Mouse (Mus musculus) G1E (cell line): ENCODE measurements around the gene Gm49337. TPM values are rescaled to one million over a fixed set of nuclear protein-coding genes. Genes with fewer than 3 reads are reported as not detected.

Source experiments
- ATAC-seq: 2 replicates; pipeline ENCODE4 v1.8.0; 2016; ENCODE audit warnings: mild to moderate bottlenecking; ENCODE audit not compliant: insufficient number of reproducible peaks, poor library complexity, low FRiP score, severe bottlenecking; ENCODE audit errors: extremely low read depth
- DNase-seq: peaks from one replicate; pipeline ENCODE4 v3.0.0; 2012; ENCODE audit warnings: low spot score
- H3K27me3 ChIP-seq: 2 replicates; pipeline ENCODE4 v1.6.1; 2012; ENCODE audit warnings: mild to moderate bottlenecking, low read length, inconsistent platforms; ENCODE audit not compliant: insufficient read depth
- H3K36me3 ChIP-seq: replicated peaks from 2 replicates; pipeline ENCODE3; 2012; ENCODE audit warnings: mild to moderate bottlenecking, inconsistent platforms
- H3K4me1 ChIP-seq: 2 replicates; pipeline ENCODE4 v1.6.1; 2012; ENCODE audit warnings: low read depth, low read length, inconsistent platforms, mixed read lengths; ENCODE audit not compliant: insufficient read depth
- H3K4me3 ChIP-seq: 2 replicates; pipeline ENCODE4 v1.5.1; 2012; ENCODE audit warnings: low read depth, mild to moderate bottlenecking, inconsistent platforms, low read length, moderate library complexity, mixed read lengths
- H3K9me3 ChIP-seq: replicated peaks from 2 replicates; pipeline ENCODE4 v1.6.1; 2012; ENCODE audit warnings: inconsistent platforms
- CTCF ChIP-seq: IDR thresholded peaks from 2 replicates; pipeline ENCODE4 v1.5.1; 2012; ENCODE audit warnings: low read depth, low read length, inconsistent platforms, mixed read lengths
- GATA1 ChIP-seq: IDR thresholded peaks from 2 replicates; pipeline ENCODE4 v1.6.1; 2012; ENCODE audit warnings: borderline replicate concordance, low read length, inconsistent platforms, mixed read lengths
- GATA2 ChIP-seq: IDR thresholded peaks from 2 replicates; pipeline ENCODE4 v1.6.1; 2012; ENCODE audit warnings: low read depth, low read length, inconsistent platforms, borderline replicate concordance
- POLR2AphosphoS5 ChIP-seq: IDR thresholded peaks from 2 replicates; pipeline ENCODE4 v1.6.1; 2012; ENCODE audit warnings: low read depth, low read length, inconsistent platforms; ENCODE audit not compliant: insufficient replicate concordance
- TAL1 ChIP-seq: conservative IDR thresholded peaks from 2 replicates; pipeline ENCODE4 v1.6.1; 2012; ENCODE audit warnings: low read depth, low read length, inconsistent platforms, mixed read lengths
- polyA plus RNA-seq: library from polyadenylated mRNA; stranded (reverse); fragments of >175 nt; gene quantifications from 2 replicates; pipeline ENCODE4 v1.2.3, GENCODE M21; 2012
- total RNA-seq, 2 experiments: library from RNA; stranded (forward) in 1 of 2; stranded (reverse) in 1 of 2; fragments of 200-1000 nt in 1 of 2; fragments of >200 nt in 1 of 2; fragmentation: Nextera tagmentation in 1 of 2; gene quantifications; 2 replicates each; pipeline ENCODE4 v1.2.3; 2014 to 2017

The Gm49337 gene
- total and polyA plus RNA-seq, 3 experiments: not detected

DNA sequence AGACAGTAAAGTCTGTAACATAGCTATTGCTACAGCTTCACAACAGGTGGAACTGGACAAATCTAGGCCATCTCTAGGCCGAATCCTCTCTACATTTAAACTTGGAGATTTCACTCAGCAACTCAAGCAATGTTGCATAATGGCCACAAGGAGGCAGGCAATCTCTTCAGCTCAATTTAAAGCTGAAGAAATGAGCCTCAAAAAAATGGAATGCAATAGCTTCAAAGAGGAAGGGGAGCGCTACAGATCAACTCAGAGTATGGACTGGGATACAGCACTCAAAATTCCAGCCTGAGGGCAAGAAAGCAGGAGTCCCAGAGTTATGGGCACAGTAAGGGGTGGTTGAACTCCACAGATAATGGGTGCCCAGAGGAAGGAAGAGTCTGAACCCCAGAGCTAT, 38.2 kb upstream of the Gm49337 start:
- H3K27me3 ChIP-seq: no peaks in the 10 kb centered on the region; the same call in 1 of the 2 replicates
- H3K9me3 ChIP-seq: no peaks in the 10 kb centered on the region
- ATAC-seq (no peak), DNase-seq (no peak)
- no peak for TF ChIP-seq TAL1
- TF ChIP-seq CTCF: peak; percentile 75
- H3K4me1 ChIP-seq: peaks cover 47% of the 10 kb centered on the region
- peaks cover 79% of the 10 kb centered on the region for H3K36me3 ChIP-seq
- no peak overlapping the region for H3K4me3 ChIP-seq

DNA sequence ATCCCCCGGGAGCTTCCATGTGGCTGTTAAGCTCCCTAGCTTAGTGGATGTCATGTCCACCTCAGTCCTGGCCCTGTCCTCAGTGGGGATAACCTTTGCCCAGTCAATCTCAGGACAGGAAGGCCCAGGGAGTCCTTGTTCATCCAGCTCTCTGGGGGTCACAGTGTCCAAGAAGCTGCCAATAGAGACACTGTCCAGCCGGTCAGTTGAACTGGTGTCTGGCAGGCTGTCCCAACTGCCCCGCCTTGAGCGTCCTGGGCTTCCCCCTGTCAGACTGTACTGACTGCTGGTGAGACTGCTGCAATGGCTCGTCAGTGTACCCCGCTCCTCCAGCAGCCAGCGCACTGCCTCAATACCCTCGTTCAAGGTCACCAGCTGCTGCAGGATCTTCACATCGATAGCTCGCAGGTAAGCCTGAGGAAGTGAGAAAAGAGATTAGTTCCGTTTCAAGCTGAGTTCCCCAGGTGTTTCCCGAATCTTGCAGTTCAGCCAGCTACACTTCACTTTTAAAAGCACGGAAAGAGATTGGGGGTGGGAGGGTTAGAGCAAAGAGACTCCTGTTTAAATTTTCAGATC, 35.7 kb upstream of the Gm49337 start:
- Histone ChIP-seq H3K9me3 (no peaks in the 10 kb centered on the region), H3K4me1 (peaks cover 38% of the 10 kb centered on the region), H3K27me3 (peaks cover 16% of the 10 kb centered on the region), H3K4me3 (no peak overlapping the region), H3K36me3 (peaks cover 55% of the 10 kb centered on the region)
- DNase-seq (no peak), ATAC-seq (no peak)
- no peak for TF ChIP-seq POLR2AphosphoS5
- no peak for TF ChIP-seq CTCF
- TF ChIP-seq GATA1: no peak
- TF ChIP-seq GATA2: no peak
- no peak for TF ChIP-seq TAL1

DNA sequence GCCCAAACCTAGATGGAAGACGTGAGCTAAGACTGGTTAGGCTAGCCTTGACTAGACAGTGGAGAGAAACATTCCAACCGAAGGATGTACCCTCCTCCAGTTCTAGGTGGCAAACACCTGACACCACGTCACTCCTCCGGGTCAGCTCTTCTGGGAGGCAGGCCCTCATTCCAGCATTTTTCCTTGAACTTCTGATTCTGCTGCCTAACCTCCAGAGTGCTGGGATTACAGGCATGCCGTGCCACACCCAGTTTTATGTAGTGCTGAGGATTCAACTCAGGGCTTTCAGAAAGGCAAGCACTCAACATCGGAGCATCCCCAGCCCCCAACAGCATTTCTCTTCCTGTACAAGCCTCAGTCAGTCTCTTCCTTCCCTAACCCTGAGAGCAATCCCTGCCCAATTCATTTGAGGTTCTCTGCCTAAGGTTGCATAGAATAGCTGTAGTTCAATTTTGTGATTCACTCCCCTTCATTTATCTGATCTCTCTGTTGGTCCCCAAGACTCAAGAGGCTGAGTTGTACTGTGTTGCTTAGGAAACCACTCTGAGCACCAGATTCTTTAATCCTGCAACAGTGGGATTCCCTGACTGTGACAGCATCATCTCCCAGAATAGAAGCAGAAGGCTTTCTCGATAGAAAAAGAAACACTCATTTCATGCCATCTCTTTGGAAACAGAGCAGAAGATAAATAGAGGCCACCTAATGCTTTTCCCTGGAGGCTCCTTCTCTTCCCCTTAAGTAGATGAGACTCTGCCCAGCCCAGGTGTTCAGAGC, 32.2 kb upstream of the Gm49337 start:
- no peaks in the 10 kb centered on the region for H3K9me3 ChIP-seq
- no peak for ATAC-seq
- TF ChIP-seq POLR2AphosphoS5: no peak
- TF ChIP-seq GATA1: no peak

DNA sequence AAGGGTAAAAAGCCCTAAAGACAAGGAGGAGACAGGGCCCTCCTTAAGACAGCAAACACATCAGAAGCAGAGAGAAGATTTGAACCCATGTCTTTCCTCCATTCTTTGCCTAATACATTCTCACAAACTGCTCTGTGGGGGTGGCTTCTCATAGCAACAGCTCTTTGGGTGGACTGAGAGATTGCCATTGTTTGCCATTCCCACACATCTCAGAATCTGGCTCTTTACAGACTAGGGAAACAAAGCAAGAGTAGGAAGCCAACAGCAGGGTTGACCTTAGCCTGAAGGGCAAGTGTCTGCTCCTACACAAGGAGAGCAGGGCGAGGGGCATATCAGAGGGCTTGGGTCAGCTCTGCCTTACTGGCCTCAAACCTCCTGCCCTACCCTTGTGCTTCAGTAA, 31.4 kb upstream of the Gm49337 start:
- ATAC-seq (no peak), DNase-seq (no peak)
- TF ChIP-seq TAL1 (no peak), GATA2 (no peak), CTCF (no peak)
- Histone ChIP-seq H3K36me3 (peaks cover 21% of the 10 kb centered on the region), H3K4me1 (peaks cover 26% of the 10 kb centered on the region), H3K4me3 (no peak overlapping the region), H3K27me3 (peaks cover 39% of the 10 kb centered on the region), H3K9me3 (no peaks in the 10 kb centered on the region)

More for the DNA sequence above, 32.2 kb upstream of the Gm49337 start:
- H3K27me3 ChIP-seq: peaks cover 39% of the 10 kb centered on the region
- peaks cover 29% of the 10 kb centered on the region for H3K36me3 ChIP-seq
- DNase-seq: no peak
- H3K4me1 ChIP-seq: peaks cover 27% of the 10 kb centered on the region
- H3K4me3 ChIP-seq: no peak overlapping the region

DNA sequence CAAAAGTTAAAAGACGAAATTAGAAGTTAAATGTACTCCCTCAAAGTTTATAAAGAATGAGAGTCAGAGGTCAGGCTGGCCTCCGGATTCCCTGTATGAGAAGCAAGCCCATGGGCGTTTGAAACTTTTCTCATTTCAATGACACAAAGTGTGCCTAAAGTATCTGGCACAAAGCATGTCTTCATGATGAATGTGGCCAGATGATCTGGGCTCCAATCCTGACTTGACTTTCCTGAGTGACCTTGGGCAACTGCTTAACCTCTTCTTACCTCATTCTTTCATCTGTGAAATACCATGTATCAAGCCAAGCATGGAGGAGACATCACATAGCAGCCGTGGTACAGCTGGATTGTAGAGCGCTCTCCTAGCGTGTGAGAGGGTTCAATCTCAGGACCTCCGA, 30.9 kb upstream of the Gm49337 start:
- Histone ChIP-seq H3K36me3 (peaks cover 17% of the 10 kb centered on the region), H3K27me3 (peaks cover 39% of the 10 kb centered on the region), H3K9me3 (peaks cover 3% of the 10 kb centered on the region), H3K4me1 (peaks cover 24% of the 10 kb centered on the region), H3K4me3 (no peak overlapping the region)
- TF ChIP-seq GATA2: no peak
- TF ChIP-seq CTCF: no peak
- no peak for TF ChIP-seq GATA1
- TF ChIP-seq TAL1: no peak
- no peak for TF ChIP-seq POLR2AphosphoS5
- no peak for ATAC-seq
- DNase-seq: no peak

DNA sequence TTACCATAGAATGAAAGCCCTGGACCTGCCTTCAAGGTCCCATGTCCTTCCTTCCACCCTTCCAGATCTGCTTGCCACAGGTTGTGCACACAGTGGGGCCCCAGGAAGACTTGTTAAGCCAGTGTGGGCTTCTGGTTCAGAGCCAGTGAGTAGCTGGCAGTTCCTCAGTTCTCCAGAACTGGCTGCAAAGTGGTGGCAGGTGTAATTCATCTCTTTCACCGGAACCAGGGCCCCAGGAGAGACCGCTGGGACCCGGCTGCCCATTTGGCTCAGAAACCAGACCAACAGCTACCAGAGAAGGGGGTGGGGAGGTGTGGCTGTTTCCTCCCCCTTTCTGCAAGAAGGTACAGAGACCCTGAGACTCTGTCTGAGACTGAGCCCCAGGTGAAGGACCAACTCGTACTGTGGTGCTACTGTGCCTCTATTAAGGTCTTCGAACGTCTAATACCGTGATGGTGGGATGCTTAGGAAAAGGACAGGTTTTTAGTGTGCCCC, 29.8 kb upstream of the Gm49337 start:
- peaks cover 5% of the 10 kb centered on the region for H3K9me3 ChIP-seq
- H3K27me3 ChIP-seq: peaks cover 39% of the 10 kb centered on the region
- H3K36me3 ChIP-seq: peaks cover 10% of the 10 kb centered on the region
- peaks cover 21% of the 10 kb centered on the region for H3K4me1 ChIP-seq
- no peak overlapping the region for H3K4me3 ChIP-seq
- no peak for DNase-seq
- ATAC-seq: no peak
- TF ChIP-seq GATA2 (no peak), CTCF (no peak), TAL1 (no peak), POLR2AphosphoS5 (no peak), GATA1 (no peak)
